Mouse (Mus musculus): ENCODE measurements around the gene Morn4. TPM values are rescaled to one million over a fixed set of nuclear protein-coding genes. Genes with fewer than 3 reads are reported as not detected.

Morn4 gene
- total RNA-seq (2015) = 0.67 and 1.4 TPM in 2 replicates
- 0.30 and 0.54 TPM in 2 replicates for total RNA-seq (2017)

- peak; percentile 44 for ATAC-seq (replicated peaks; ENCODE audit: poor library complexity)
Observed at GRCm38 (mm10) chr19:42086166-42086565, at the start of gene Morn4. Gene Morn4, minus strand, starts transcription at chr19:42086357.

GRCm38 (mm10) chr19:42135070-42135469 is 48.9 kb upstream of the Morn4 start:
- ATAC-seq (replicated peaks; ENCODE audit: poor library complexity) = no peak

DNA sequence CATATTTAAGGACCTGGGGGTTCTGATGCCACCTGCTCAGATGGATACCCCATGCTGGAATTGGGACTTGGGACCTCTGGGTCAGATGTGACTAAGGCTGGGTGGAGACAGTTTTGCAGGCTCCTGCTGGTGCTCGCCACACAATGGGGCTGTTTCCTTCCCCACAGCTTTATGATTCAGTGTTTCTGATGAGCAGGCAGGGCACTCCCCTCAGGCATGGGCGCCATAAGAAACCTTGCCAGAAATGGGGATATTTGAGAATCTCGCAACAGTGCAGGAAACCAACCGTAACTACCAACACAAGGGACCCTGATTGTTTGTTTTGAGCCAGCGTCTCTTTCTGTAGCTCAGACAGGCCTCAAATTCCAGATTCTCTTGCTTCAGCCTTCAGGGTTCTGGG is 44.9 kb upstream of the Morn4 start:
- ATAC-seq (replicated peaks; ENCODE audit: poor library complexity) = no peak

GRCm38 (mm10) chr19:42130294-42130606 is 44.1 kb upstream of the Morn4 start:
- no peak for ATAC-seq (replicated peaks; ENCODE audit: poor library complexity)

DNA sequence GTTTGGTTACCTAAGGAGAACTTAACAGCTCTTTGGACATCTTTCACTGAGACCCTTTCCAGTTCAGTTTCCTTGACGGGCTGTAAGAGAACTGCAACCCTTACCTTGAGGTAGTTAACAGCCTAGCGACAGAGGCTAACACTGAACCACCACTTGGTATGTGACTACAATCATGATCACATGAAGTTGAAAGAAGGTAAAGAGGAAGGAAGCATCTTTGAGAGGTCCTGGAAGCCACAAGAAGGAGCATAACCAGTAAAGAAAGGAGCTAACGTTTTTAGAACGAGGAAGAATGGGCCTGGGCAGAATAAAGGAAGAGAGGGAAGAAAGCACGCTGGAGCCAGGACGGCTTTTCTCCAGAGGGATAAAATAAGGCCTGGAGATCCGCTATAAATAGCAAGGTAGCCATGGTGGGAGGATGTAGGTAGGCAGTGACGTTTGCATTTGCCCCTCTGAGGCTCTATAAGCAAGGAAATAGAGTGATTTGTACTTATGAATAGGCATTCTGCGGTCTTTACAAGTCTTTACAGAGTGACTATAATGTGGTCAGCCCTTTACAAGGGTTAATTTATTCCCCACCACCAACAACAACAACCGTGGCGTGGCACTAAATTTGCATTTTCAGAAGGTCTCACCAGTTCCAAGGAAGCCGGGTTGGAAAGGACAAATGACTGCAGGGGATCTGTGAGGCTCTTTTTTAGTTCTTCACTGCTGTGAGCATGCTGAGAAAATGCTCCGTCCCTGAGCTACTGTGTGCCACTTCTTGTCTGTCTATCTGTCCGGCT is 43.5 kb upstream of the Morn4 start:
- peak; percentile 37 for ATAC-seq (replicated peaks; ENCODE audit: poor library complexity)

GRCm38 (mm10) chr19:42128787-42129508 is 42.8 kb upstream of the Morn4 start, which contains the start of gene Avpi1:
Gene Avpi1, minus strand, starts transcription at chr19:42129059.
- ATAC-seq (replicated peaks; ENCODE audit: poor library complexity) = peak; percentile 93

GRCm38 (mm10) chr19:42128052-42128740 is 42.0 kb upstream of the Morn4 start:
- no peak for ATAC-seq (replicated peaks; ENCODE audit: poor library complexity)

GRCm38 (mm10) chr19:42127024-42127423 is 40.9 kb upstream of the Morn4 start:
- no peak for ATAC-seq (replicated peaks; ENCODE audit: poor library complexity)

GRCm38 (mm10) chr19:42126219-42126605 is 40.1 kb upstream of the Morn4 start:
- ATAC-seq (replicated peaks; ENCODE audit: poor library complexity) = no peak

DNA sequence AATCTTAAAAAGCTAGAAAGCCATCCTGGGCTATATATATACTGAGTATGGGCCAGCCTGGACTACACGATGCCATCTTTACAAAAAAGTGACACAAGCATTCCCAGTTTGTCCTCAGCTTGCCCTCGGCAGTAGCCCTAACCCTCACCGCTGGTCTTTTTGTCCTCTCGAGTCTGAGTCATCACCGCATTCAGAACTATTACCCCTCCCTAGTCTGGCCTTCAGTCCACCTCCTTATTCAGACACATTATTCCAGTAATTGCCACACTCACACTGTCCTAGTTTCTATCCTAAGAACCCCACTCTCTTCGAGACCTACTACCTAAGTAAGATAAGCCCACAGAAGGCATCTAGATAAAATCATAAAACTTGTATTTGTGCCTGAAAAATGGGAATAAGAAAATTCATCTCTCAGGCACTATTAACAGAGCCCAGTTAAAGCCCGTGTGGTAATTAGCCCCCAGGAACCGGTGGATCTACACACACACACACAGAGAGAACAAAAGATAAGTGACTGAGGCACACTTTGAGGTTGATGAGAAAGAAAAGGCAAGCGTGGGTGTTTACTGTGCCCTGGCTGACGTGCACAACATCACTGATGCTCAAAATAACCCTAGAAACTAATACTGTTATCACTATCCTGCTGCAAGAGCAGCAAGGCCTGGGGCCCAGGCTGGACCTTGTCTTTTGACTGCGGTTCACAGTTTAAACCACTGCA is 39.5 kb upstream of the Morn4 start:
- no peak for ATAC-seq (replicated peaks; ENCODE audit: poor library complexity)

GRCm38 (mm10) chr19:42124684-42125083 is 38.5 kb upstream of the Morn4 start:
- no peak for ATAC-seq (replicated peaks; ENCODE audit: poor library complexity)

- no peak for ATAC-seq (replicated peaks; ENCODE audit: poor library complexity)
Observed at GRCm38 (mm10) chr19:42120451-42120850, 34.3 kb upstream of the Morn4 start.

DNA sequence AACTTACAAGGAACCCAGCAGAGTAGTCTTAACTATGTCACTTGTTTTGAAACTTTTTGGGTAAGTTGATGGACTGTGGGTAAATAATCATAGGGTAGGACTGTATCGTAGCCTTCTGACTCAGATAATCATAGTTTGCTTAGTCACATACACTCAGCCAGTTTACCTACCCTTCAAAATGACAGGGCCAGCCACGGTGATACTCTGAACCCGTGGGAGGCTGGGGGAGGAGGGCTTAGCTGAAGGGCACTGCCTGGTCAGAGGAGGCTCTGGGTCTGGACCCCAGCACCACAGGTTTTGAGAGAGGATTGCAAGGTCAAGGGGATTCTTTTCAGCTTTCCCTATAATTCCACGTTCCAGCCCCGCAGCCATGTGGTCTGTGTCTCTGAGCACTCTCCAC is 32.4 kb upstream of the Morn4 start:
- ATAC-seq (replicated peaks; ENCODE audit: poor library complexity) = no peak

- no peak for ATAC-seq (replicated peaks; ENCODE audit: poor library complexity)
Observed at GRCm38 (mm10) chr19:42118142-42118541, 32.0 kb upstream of the Morn4 start.

- no peak for ATAC-seq (replicated peaks; ENCODE audit: poor library complexity)
Observed at GRCm38 (mm10) chr19:42115783-42116335, 29.7 kb upstream of the Morn4 start.

DNA sequence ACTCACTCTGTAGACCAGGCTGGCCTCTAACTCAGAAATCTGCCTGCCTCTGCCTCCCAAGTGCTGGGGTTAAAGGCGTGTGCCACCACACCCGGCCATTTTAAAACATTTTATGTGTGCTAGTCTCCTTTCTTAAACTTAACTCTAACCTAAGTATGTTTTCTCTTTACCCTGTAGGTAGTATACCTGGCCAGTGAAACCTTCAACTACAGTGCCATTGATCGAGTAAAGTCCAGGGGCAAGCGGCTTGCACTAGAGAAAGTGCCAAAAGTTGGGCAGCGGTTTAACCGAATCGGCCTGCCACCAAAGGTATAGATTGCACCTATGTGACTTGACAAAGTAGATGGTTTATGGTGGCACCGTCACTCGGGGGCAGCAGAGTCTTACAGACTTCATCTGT is 18.5 kb upstream of the Morn4 start:
- ATAC-seq (replicated peaks; ENCODE audit: poor library complexity) = no peak

DNA sequence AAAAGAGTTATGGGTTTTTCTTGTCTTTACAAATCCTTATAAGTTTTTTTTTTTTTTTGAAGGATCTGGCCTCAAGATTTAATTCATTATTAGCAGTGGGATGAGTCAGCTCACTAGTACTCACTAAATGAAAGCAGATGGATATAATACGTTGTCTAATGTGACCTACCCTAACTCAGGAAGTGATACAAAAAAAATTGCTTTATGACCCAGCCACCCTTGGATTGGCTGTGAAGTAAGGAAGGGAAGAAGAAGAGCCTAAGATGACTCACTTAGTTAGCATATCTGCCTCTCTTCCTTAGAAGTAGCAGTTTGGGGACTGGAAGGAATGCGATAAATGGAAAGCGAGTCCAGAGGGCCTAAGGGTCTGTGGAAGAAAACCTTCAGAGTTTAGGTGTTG is 13.2 kb upstream of the Morn4 start:
- no peak for ATAC-seq (replicated peaks; ENCODE audit: poor library complexity)

DNA sequence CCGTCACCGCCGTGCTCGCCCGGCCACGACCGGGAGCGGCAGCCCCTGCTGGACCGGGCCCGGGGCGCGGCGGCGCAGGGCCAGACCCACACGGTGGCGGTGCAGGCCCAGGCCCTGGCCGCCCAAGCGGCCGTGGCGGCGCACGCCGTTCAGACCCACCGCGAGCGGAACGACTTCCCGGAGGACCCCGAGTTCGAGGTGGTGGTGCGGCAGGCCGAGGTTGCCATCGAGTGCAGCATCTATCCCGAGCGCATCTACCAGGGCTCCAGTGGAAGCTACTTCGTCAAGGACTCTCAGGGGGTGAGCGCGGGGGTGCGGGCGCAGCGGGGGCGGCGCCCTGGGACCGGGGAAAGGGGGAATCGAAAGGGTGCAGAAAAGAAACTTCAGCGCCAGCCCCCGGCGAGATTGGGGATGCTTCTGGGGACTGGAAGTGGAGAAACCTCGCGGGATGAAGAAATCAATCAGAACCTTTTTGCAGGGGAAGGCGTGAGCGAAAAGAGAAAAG is 4.5 kb upstream of the Morn4 start:
- ATAC-seq (replicated peaks; ENCODE audit: poor library complexity) = peak; percentile 8

DNA sequence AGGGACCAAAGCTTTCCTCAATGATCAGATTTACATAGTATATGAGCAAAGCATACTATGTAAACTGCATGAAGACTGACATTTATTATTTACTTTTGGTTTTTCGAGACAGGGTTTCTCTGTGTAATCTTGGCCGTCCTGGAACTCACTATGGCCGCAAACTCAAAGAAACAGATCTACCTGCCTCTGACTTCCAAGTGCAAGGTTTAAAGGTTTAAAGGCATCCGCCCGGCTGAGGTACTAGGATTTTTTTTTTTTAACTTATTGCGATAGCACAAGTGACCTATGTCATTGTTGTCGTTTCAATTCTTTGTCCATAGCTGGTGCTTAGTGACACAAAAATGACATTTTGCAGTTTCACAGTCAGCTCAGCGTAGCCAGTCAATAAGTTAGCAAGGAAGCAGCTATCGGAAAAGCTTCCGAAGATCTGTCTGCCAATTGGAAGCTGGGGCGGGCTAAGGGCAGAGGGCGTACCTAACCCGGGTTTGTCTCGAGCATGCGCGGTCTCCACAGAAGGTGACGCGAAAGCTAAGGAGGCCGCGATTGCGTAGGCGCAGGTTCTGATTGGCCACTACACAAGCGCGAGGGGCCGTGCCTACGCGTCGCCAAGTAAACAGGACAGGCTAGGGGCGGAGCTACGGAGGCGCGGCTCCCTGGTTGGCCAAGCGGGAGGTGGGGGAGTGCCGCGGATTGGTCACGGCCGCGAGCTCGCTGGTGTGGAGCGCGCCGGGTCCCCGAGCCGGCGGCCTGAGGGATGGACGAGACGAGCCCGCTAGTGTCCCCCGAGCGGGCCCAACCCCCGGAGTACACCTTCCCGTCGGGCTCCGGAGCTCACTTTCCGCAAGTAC is 3.8 kb upstream of the Morn4 start, which contains the start of gene Pi4k2a:
Gene Pi4k2a, plus strand, starts transcription at position 723 of the 848 bp plus-strand sequence.
- peak; percentile 91 for ATAC-seq (replicated peaks; ENCODE audit: poor library complexity)
